Mouse (Mus musculus) liver, embryonic 15.5 days (tissue): Measurements from ENCODE around the gene Slc9b1. TPM values are rescaled to one million over a fixed set of nuclear protein-coding genes. Genes with fewer than 3 reads are reported as not detected.

Experiments used
- ATAC-seq: fragments of 200-750 bp; cut with Nextera tagmentation; 2 replicates; pipeline ENCODE4 v1.8.0; 2017; ENCODE audit warnings: moderate number of reproducible peaks, mild to moderate bottlenecking, moderate library complexity; ENCODE audit not compliant: insufficient read depth
- H3K27ac ChIP-seq: fragments of 300-500 bp; sonication (generic); replicated peaks from 2 replicates; pipeline ENCODE4 v1.5.1; 2015; ENCODE audit warnings: mild to moderate bottlenecking, inconsistent platforms
- H3K27me3 ChIP-seq: fragments of 300-500 bp; sonication (generic); 2 replicates; pipeline ENCODE4 v1.6.1; 2015; ENCODE audit warnings: mild to moderate bottlenecking, inconsistent platforms
- H3K36me3 ChIP-seq: fragments of 300-500 bp; sonication (generic); replicated peaks from 2 replicates; pipeline ENCODE4 v1.6.1; 2015; ENCODE audit warnings: moderate library complexity, mild to moderate bottlenecking, inconsistent platforms
- H3K4me1 ChIP-seq: fragments of 300-500 bp; sonication (generic); replicated peaks from 2 replicates; pipeline ENCODE4 v1.6.1; 2015; ENCODE audit warnings: inconsistent platforms
- H3K4me2 ChIP-seq: fragments of 300-500 bp; sonication (generic); 2 replicates; pipeline ENCODE4 v1.6.1; 2015; ENCODE audit warnings: moderate library complexity, mild to moderate bottlenecking, inconsistent platforms
- H3K4me3 ChIP-seq: fragments of 300-500 bp; sonication (generic); replicated peaks from 2 replicates; pipeline ENCODE4 v1.5.1; 2015; ENCODE audit warnings: mild to moderate bottlenecking, inconsistent platforms
- H3K9ac ChIP-seq: fragments of 300-500 bp; sonication (generic); 2 replicates; pipeline ENCODE4 v1.6.1; 2015; ENCODE audit warnings: moderate library complexity, mild to moderate bottlenecking, inconsistent platforms
- H3K9me3 ChIP-seq: fragments of 300-500 bp; sonication (generic); replicated peaks from 2 replicates; pipeline ENCODE4 v1.6.1; 2016; ENCODE audit warnings: inconsistent platforms
- WGBS: fragments of 180-500 bp; shearing (Covaris S2); methylation state at CpG from one replicate; pipeline ENCODE4 v1.1.7; 2015; ENCODE audit warnings: mixed read lengths; ENCODE audit not compliant: insufficient replicate concordance; 5-methylcytosine and 5-hydroxymethylcytosine counted together
- polyA plus RNA-seq: library from polyadenylated mRNA; unstranded; fragments of >200 nt; fragmentation: Nextera tagmentation; extraction: Ambion mirVana; gene quantifications from 2 replicates; pipeline ENCODE4 v1.2.1, GENCODE M21; 2015

Gene Slc9b1
- polyA plus RNA-seq, 1 experiment from 2014 or later, result not detected

GRCm38 (mm10) chr3:135438531-135438912 lies 90.7 kb downstream of the Slc9b1 start:
- peak; percentile 68 for ATAC-seq
- Histone ChIP-seq H3K9me3 (no peaks in the 10 kb centered on the region), H3K27me3 (no peaks in the 10 kb centered on the region), H3K4me2 (peak overlapping the region; percentile 81), H3K9ac (peak overlapping the region; percentile 97), H3K4me1 (peaks cover 29% of the 10 kb centered on the region), H3K4me3 (peak overlapping the region; percentile 87), H3K27ac (peak overlapping the region; percentile 100), H3K36me3 (peaks cover 19% of the 10 kb centered on the region)
- under 1% methylated on average over 48 of the region's 50 CpGs for WGBS

DNA sequence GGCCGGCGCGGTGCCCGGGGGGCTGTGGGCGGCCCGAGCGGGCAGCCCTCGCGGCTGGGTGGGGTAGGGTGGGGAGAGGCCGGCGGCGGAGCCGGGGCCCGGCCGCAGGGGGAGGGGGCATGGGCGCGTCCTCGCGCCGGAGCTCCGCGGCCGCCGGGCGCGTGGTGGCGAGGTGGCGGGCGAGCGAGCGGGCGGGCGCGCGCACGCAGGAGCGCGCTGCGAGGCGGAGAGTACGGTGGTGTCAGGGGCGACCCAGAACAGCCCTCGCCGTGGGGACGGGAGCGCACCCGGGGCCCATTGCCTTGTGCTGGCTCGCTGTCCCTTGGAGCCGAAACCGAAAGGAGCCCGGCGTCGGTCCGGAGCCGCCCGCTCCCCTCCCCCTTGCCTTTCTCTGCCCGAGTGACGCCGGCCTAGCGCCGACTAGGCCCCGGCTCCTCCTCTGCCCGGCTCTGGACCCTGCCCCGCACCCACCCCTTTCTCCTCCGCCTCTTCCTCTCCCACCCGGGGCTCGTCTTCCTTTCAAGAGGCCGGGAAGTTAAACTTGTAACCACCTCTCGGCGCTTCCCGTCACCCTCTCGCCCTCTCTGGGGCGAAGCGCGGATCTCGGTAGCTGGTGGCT lies 91.2 kb downstream of the Slc9b1 start:
- WGBS, result 1% methylated on average over 59 of the region's 76 CpGs
- peaks cover 20% of the 10 kb centered on the region for H3K36me3 ChIP-seq
- no peaks in the 10 kb centered on the region for H3K9me3 ChIP-seq
- H3K4me1 ChIP-seq, result peaks cover 31% of the 10 kb centered on the region
- peak overlapping the region; percentile 100 for H3K27ac ChIP-seq
- peak overlapping the region; percentile 97 for H3K9ac ChIP-seq
- ATAC-seq, result peak; percentile 68
- peak overlapping the region; percentile 81 for H3K4me2 ChIP-seq
- peak overlapping the region; percentile 87 for H3K4me3 ChIP-seq
- no peaks in the 10 kb centered on the region for H3K27me3 ChIP-seq

- H3K27me3 ChIP-seq, result no peaks in the 10 kb centered on the region
- H3K9ac ChIP-seq, result peak overlapping the region; percentile 97
- peaks cover 31% of the 10 kb centered on the region for H3K4me1 ChIP-seq
- peak overlapping the region; percentile 100 for H3K27ac ChIP-seq
- ATAC-seq, result no peak
- WGBS, result under 1% methylated on average over 15 of the region's 15 CpGs
- peak overlapping the region; percentile 81 for H3K4me2 ChIP-seq
- H3K9me3 ChIP-seq, result no peaks in the 10 kb centered on the region
- peak overlapping the region; percentile 87 for H3K4me3 ChIP-seq
- H3K36me3 ChIP-seq, result peaks cover 18% of the 10 kb centered on the region
Measured at GRCm38 (mm10) chr3:135439651-135440050, 91.8 kb downstream of the Slc9b1 start.

DNA sequence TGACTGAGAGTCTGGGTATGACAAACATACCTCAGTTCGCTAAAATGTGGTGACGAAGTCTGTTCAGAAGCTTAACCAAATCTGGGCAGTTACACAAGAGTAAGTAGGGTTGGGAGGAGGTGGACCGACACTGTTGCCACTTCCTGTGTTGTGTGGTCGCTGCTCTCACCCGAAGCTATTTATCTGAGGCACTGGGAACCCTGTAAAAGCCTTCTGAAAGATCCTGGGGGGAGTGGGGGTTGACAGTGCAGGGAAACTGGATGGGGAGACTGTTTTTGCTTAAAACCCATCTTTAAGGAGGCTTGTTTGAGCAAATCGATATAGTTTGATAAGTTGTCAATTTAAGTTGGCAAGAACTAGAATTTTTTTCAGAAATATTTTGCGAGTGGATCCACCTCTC lies 92.4 kb downstream of the Slc9b1 start:
- Histone ChIP-seq H3K9me3 (no peaks in the 10 kb centered on the region), H3K27me3 (no peaks in the 10 kb centered on the region), H3K27ac (peak overlapping the region; percentile 100), H3K4me2 (peak overlapping the region; percentile 81), H3K4me3 (peak overlapping the region; percentile 87), H3K36me3 (peaks cover 20% of the 10 kb centered on the region), H3K4me1 (peaks cover 34% of the 10 kb centered on the region), H3K9ac (peak overlapping the region; percentile 97)
- no peak for ATAC-seq
- WGBS, result 6% methylated on average over 7 of the region's 7 CpGs

- no peak for ATAC-seq
- H3K27ac ChIP-seq, result peak overlapping the region; percentile 100
- peak overlapping the region; percentile 81 for H3K4me2 ChIP-seq
- peaks cover 18% of the 10 kb centered on the region for H3K36me3 ChIP-seq
- H3K9ac ChIP-seq, result peak overlapping the region; percentile 97
- H3K4me3 ChIP-seq, result peak overlapping the region; percentile 87
- peaks cover 34% of the 10 kb centered on the region for H3K4me1 ChIP-seq
- H3K27me3 ChIP-seq, result no peaks in the 10 kb centered on the region
- no peaks in the 10 kb centered on the region for H3K9me3 ChIP-seq
- WGBS, result 23% methylated on average over 10 of the region's 10 CpGs
Measured at GRCm38 (mm10) chr3:135440621-135441020, 92.8 kb downstream of the Slc9b1 start.

DNA sequence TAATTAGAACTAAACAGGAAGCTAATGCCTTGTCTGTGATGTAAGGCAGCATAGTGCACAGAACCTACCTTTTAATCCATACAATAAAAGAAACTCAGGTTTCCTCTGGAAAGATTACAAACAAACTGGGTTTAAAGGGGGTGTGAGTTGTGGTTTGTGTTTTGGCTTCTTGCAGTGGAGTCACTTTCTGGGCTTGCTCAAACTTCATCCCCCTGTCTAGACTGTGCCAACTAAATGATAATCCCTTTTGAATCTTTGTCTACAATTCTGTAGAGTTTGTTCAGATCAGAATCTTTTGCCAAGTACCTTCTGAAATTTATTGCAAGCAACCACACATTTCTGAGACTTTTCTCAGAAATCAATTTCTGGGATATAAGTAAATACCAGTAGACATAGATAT lies 97.1 kb downstream of the Slc9b1 start:
- H3K4me1 ChIP-seq, result peaks cover 21% of the 10 kb centered on the region
- no peak for ATAC-seq
- H3K27ac ChIP-seq, result no peak overlapping the region
- H3K4me3 ChIP-seq, result no peak overlapping the region
- no peaks in the 10 kb centered on the region for H3K27me3 ChIP-seq
- peaks cover 31% of the 10 kb centered on the region for H3K36me3 ChIP-seq
- no peak overlapping the region for H3K4me2 ChIP-seq
- no peaks in the 10 kb centered on the region for H3K9me3 ChIP-seq
- no peak overlapping the region for H3K9ac ChIP-seq

Other genes starting within 250 kb of the Slc9b1 start
- 16.7 and 18.1 TPM in 2 replicates for gene Cenpe, start 135.5 kb upstream of the Slc9b1 start, polyA plus RNA-seq
- 0.51 and 0.58 TPM in 2 replicates for gene Bdh2, start 66.8 kb upstream of the Slc9b1 start, polyA plus RNA-seq
- gene Slc9b2, start 40.3 kb upstream of the Slc9b1 start, polyA plus RNA-seq, result 0.06 and 0.13 TPM in 2 replicates
- 27.7 and 28.9 TPM in 2 replicates for gene Cisd2, start 75.9 kb downstream of the Slc9b1 start, polyA plus RNA-seq
- gene Ube2d3, start 90.1 kb downstream of the Slc9b1 start, polyA plus RNA-seq, result 216 and 230 TPM in 2 replicates
- gene Manba, start 137.6 kb downstream of the Slc9b1 start, polyA plus RNA-seq, result 5.8 and 6.6 TPM in 2 replicates